Mouse (Mus musculus): ENCODE results near the gene Wnt4. TPM values are rescaled to one million over a fixed set of nuclear protein-coding genes. Genes with fewer than 3 reads are reported as not detected.

Gene Wnt4
- total RNA-seq (2021): 10 to 100 TPM; 10.0 to 11.3 TPM
- long read RNA-seq, experiment 1, full-length matches to known transcripts: 26 of 27 reads
- long read RNA-seq, experiment 1, partial matches to known transcripts: 0 of 27 reads
- long read RNA-seq, experiment 1, other reads (novel, unspliced or antisense): 1 of 27 reads
- long read RNA-seq, experiment 2, full-length matches to known transcripts: 21 of 33 reads
- long read RNA-seq, experiment 2, partial matches to known transcripts: 4 of 33 reads
- long read RNA-seq, experiment 2, other reads (novel, unspliced or antisense): 8 of 33 reads

GRCm38 (mm10) chr4:137277166-137277513 lies at the start of gene Wnt4:
TSS of gene Wnt4 (plus strand) at chr4:137277489.
- no peak for DNase-seq (ENCODE audit: low spot score in 2 of 2)

- no peak for DNase-seq (ENCODE audit: low spot score in 2 of 2)
These were observed 48.6 kb upstream of the Wnt4 start for GRCm38 (mm10) chr4:137228566-137229115.

- peak; percentile 47 for DNase-seq (ENCODE audit: low spot score in 2 of 2)
These were observed 45.5 kb upstream of the Wnt4 start for GRCm38 (mm10) chr4:137231494-137232470.

- DNase-seq (ENCODE audit: low spot score in 2 of 2): no peak
These were observed 43.7 kb upstream of the Wnt4 start for GRCm38 (mm10) chr4:137233632-137234031.

GRCm38 (mm10) chr4:137234444-137234843 lies 42.8 kb upstream of the Wnt4 start:
- no peak for DNase-seq (ENCODE audit: low spot score in 2 of 2)

- no peak for DNase-seq (ENCODE audit: low spot score in 2 of 2)
These were observed 41.9 kb upstream of the Wnt4 start for GRCm38 (mm10) chr4:137235368-137235767.

GRCm38 (mm10) chr4:137244883-137245282 lies 32.4 kb upstream of the Wnt4 start:
- no peak for DNase-seq (ENCODE audit: low spot score in 2 of 2)

- DNase-seq (ENCODE audit: low spot score in 2 of 2): no peak
These were observed 27.0 kb upstream of the Wnt4 start for GRCm38 (mm10) chr4:137250333-137250732.

GRCm38 (mm10) chr4:137250849-137251248 lies 26.4 kb upstream of the Wnt4 start:
- DNase-seq (ENCODE audit: low spot score in 2 of 2): no peak

GRCm38 (mm10) chr4:137253601-137254000 lies 23.7 kb upstream of the Wnt4 start:
- no peak for DNase-seq (ENCODE audit: low spot score in 2 of 2)

GRCm38 (mm10) chr4:137254206-137254976 lies 22.9 kb upstream of the Wnt4 start:
- DNase-seq (ENCODE audit: low spot score in 2 of 2): no peak

GRCm38 (mm10) chr4:137255568-137255967 lies 21.7 kb upstream of the Wnt4 start:
- no peak for DNase-seq (ENCODE audit: low spot score in 2 of 2)

- DNase-seq (ENCODE audit: low spot score in 2 of 2): no peak
These were observed 15.5 kb upstream of the Wnt4 start for GRCm38 (mm10) chr4:137261826-137262225.

- no peak for DNase-seq (ENCODE audit: low spot score in 2 of 2)
These were observed 13.2 kb upstream of the Wnt4 start for GRCm38 (mm10) chr4:137264066-137264465.

GRCm38 (mm10) chr4:137265116-137265515 lies 12.2 kb upstream of the Wnt4 start:
- no peak for DNase-seq (ENCODE audit: low spot score in 2 of 2)

GRCm38 (mm10) chr4:137268541-137268940 lies 8.7 kb upstream of the Wnt4 start:
- DNase-seq (ENCODE audit: low spot score in 2 of 2): no peak

- no peak for DNase-seq (ENCODE audit: low spot score in 2 of 2)
These were observed 5.4 kb upstream of the Wnt4 start for GRCm38 (mm10) chr4:137271856-137272255.

- no peak for DNase-seq (ENCODE audit: low spot score in 2 of 2)
These were observed 3.0 kb upstream of the Wnt4 start for GRCm38 (mm10) chr4:137274304-137274703.

GRCm38 (mm10) chr4:137276443-137277165 lies 685 bp upstream of the Wnt4 start:
- no peak for DNase-seq (ENCODE audit: low spot score in 2 of 2)

GRCm38 (mm10) chr4:137277600-137278143 lies 383 bp downstream of the Wnt4 start:
- no peak for DNase-seq (ENCODE audit: low spot score in 2 of 2)
